Mouse (Mus musculus) stomach, embryonic 15.5 days (tissue): ENCODE data around the gene Zfp146. TPM values are rescaled to one million over a fixed set of nuclear protein-coding genes. Genes with fewer than 3 reads are reported as not detected.

Source experiments
- ATAC-seq: fragments of 200-750 bp; cut with Nextera tagmentation; 2 replicates; pipeline ENCODE4 v1.8.0; 2017; ENCODE audit warnings: low read depth, moderate number of reproducible peaks, moderate TSS enrichment; ENCODE audit not compliant: insufficient read depth, low FRiP score
- H3K27ac ChIP-seq: fragments of 300-500 bp; sonication (generic); 2 replicates; pipeline ENCODE4 v1.5.1; 2015; ENCODE audit warnings: mild to moderate bottlenecking, inconsistent platforms
- H3K27me3 ChIP-seq: fragments of 300-500 bp; sonication (generic); replicated peaks from 2 replicates; pipeline ENCODE4 v1.6.1; 2015; ENCODE audit warnings: inconsistent platforms
- H3K36me3 ChIP-seq: fragments of 300-500 bp; sonication (generic); 2 replicates; pipeline ENCODE4 v1.6.1; 2015; ENCODE audit warnings: inconsistent platforms
- H3K4me1 ChIP-seq: fragments of 300-500 bp; sonication (generic); 2 replicates; pipeline ENCODE4 v1.6.1; 2015; ENCODE audit warnings: inconsistent platforms
- H3K4me2 ChIP-seq: fragments of 300-500 bp; sonication (generic); 2 replicates; pipeline ENCODE4 v1.6.1; 2015; ENCODE audit warnings: mild to moderate bottlenecking, inconsistent platforms
- H3K4me3 ChIP-seq: fragments of 300-500 bp; sonication (generic); replicated peaks from 2 replicates; pipeline ENCODE4 v1.5.1; 2015; ENCODE audit warnings: inconsistent platforms
- H3K9ac ChIP-seq: fragments of 300-500 bp; sonication (generic); 2 replicates; pipeline ENCODE4 v1.6.1; 2015; ENCODE audit warnings: inconsistent platforms
- H3K9me3 ChIP-seq: fragments of 300-500 bp; sonication (generic); 2 replicates; pipeline ENCODE4 v1.6.1; 2016; ENCODE audit warnings: inconsistent platforms
- WGBS: fragments of 180-500 bp; shearing (Covaris S2); methylation state at CpG from one replicate; pipeline ENCODE4 v1.1.7; 2015; 5-methylcytosine and 5-hydroxymethylcytosine counted together
- polyA plus RNA-seq: library from polyadenylated mRNA; unstranded; fragments of >200 nt; fragmentation: Nextera tagmentation; extraction: Ambion mirVana; gene quantifications from 2 replicates; pipeline ENCODE4 v1.2.1, GENCODE M21; 2015

The Zfp146 gene
- polyA plus RNA-seq, 1 experiment from 2014 or later, result 15.0 TPM

DNA sequence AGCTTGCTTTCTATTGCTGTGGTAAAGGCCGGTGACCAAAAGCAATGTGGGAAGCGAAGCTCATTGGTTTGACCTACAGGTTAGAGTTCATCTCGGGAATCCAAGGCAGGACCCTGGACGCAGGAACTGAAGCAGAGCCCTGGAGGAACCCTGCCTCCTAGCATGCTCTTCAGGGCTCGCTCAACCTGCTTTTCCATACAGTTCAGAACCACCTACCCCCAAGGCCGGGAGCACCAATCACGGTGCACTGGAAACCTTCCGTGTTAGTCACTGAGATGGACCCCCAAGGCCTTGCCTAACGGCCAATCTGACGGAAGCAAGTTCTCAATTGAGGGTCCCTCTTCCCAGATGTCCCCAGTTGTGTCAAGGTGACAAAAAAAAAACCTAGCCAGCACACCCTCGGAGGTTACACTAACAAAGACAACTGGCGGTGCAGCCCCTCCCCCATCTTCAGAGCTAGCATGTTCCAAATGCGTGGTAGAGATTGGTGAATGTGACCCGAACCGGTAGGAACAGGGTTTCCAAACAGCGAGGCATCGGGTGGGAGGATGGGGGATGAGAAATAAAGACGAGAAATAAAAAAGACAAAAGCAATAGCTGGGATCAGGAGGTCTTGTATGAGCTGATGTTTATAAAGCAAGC, 30.1 kb upstream of the Zfp146 start:
- Histone ChIP-seq H3K9ac (no peak overlapping the region), H3K4me3 (no peak overlapping the region), H3K4me1 (peaks cover 14% of the 10 kb centered on the region), H3K27ac (no peak overlapping the region), H3K4me2 (no peak overlapping the region), H3K36me3 (no peaks in the 10 kb centered on the region), H3K27me3 (no peaks in the 10 kb centered on the region), H3K9me3 (no peaks in the 10 kb centered on the region)
- 69% methylated on average over 18 of the region's 18 CpGs for WGBS
- ATAC-seq, result no peak

DNA sequence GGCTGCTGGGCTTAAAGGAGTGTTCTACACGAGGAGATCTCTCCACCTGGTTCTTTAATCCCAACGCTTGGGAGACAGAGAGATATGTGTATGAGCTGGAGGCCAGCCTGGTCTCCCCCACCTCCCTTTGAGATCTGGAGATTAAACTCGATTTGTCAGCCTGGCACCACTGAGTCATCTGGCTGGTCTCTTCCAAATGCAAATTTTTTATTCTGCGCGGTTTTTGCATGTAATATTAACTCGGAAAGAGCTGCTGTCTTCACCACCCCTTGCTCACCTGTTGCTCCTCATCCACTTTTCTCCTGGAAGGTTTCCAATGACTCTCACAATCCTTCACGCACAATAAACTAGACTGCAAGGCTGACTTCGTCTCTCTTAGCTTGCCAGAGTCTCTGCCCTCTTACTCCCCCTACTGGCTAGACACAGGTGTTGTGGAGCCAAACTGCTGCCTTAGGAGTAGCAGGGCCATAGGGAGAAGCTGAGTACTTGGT, 29.0 kb upstream of the Zfp146 start, which contains the start of gene Capns1:
Gene Capns1 (minus strand): TSS at position 331 of the 491 bp plus-strand sequence.
- no peaks in the 10 kb centered on the region for H3K9me3 ChIP-seq
- no peaks in the 10 kb centered on the region for H3K36me3 ChIP-seq
- H3K4me1 ChIP-seq, result peaks cover 15% of the 10 kb centered on the region
- H3K9ac ChIP-seq, result no peak within 1 kb of the TSS
- 0 out of 2 replicates have a peak within 1 kb of the TSS, but pooled peaks have one; percentile 5 for H3K4me3 ChIP-seq
- H3K27me3 ChIP-seq, result no peaks in the 10 kb centered on the region
- 0 out of 2 replicates have a peak within 1 kb of the TSS, but pooled peaks have one; percentile 44 for H3K27ac ChIP-seq
- ATAC-seq, result no peak
- WGBS, result 8% methylated on average over 8 of the region's 8 CpGs
- 0 out of 2 replicates have a peak within 1 kb of the TSS, but pooled peaks have one; percentile 14 for H3K4me2 ChIP-seq

DNA sequence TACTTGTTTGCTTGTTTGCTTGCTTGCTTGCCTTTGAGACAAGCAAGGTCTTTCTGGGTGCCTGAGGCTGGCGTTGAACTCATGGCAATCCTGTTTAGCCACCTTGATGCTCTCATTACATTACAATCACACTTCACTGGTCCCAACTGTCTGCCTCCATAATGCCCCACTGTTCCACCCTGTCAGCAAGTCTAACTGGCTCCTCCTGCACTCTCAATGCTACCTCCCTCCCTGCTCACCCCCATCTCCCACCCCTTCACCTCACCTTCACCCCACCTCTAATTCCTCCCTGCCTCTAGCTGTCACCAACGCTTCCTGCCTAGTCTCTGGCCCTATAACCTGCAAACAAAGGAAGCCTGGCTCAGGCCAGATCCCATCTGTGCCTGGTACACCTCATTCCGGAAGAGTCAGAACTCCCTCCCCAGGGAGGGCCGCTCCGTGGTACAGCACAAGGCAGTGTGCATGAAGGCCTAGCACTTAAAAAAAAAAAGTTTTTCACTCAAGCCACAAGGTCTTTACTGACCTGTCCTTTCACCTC, 28.1 kb upstream of the Zfp146 start:
- Histone ChIP-seq H3K4me3 (no peak overlapping the region), H3K4me1 (peaks cover 23% of the 10 kb centered on the region), H3K4me2 (no peak overlapping the region), H3K36me3 (no peaks in the 10 kb centered on the region), H3K27me3 (no peaks in the 10 kb centered on the region), H3K27ac (0 out of 2 replicates have a peak overlapping the region, but pooled peaks have one; percentile 44), H3K9ac (no peak overlapping the region), H3K9me3 (no peaks in the 10 kb centered on the region)
- no peak for ATAC-seq
- 45% methylated on average over 5 of the region's 5 CpGs for WGBS

DNA sequence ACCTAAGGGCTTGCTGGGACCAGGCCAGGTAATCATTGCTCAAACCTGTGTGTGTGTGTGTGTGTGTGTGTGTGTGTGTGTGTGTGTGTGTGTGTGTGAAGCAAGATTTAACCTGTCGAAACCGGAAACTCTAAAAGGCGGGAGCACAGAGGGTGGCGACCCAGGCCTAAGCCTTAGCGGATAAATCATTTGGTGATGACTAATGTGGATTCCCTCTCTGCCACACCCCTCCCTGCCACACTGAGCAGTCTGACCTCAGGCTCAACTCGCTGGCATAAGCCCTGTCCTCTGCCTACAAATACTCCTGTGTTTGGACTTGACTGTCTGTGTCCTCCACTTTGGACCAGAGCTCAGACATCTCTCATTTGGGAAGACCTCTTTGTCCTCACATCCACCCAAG, 26.6 kb upstream of the Zfp146 start:
- no peaks in the 10 kb centered on the region for H3K27me3 ChIP-seq
- H3K4me1 ChIP-seq, result peaks cover 25% of the 10 kb centered on the region
- H3K9ac ChIP-seq, result no peak overlapping the region
- H3K9me3 ChIP-seq, result no peaks in the 10 kb centered on the region
- no peak for ATAC-seq
- H3K27ac ChIP-seq, result peak overlapping the region; percentile 28
- peaks cover 13% of the 10 kb centered on the region; the same call in 1 of the 2 replicates for H3K36me3 ChIP-seq
- H3K4me3 ChIP-seq, result no peak overlapping the region
- 41% methylated on average over 6 of the region's 6 CpGs for WGBS
- no peak overlapping the region for H3K4me2 ChIP-seq

DNA sequence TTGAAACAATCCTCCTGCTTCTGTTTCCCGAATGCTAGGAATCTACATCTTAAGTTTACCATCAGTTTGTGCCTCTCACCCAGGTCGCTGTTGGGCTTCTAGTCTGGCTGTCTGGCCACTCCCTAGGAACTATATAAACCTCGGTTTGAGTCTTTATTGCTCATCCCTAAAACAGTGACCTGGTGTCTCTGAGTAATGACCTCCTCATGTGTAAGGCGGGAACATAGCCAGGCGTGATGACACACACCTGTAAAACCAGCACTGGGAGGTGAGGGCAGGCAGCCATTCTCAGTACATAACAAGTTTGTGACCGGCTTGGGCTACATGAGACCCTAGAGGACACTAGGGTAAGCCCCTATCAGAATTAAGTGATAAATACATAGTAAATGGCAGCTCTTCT, 25.9 kb upstream of the Zfp146 start:
- H3K27me3 ChIP-seq, result no peaks in the 10 kb centered on the region
- H3K9ac ChIP-seq, result no peak overlapping the region
- peaks cover 15% of the 10 kb centered on the region for H3K36me3 ChIP-seq
- no peak for ATAC-seq
- H3K4me2 ChIP-seq, result peak overlapping the region; percentile 68; the same call in 1 of the 2 replicates
- no peak overlapping the region for H3K4me3 ChIP-seq
- H3K9me3 ChIP-seq, result no peaks in the 10 kb centered on the region
- H3K4me1 ChIP-seq, result peaks cover 25% of the 10 kb centered on the region
- peak overlapping the region; percentile 10; the same call in 1 of the 2 replicates for H3K27ac ChIP-seq
- WGBS, result 66% methylated on average over 6 of the region's 6 CpGs

DNA sequence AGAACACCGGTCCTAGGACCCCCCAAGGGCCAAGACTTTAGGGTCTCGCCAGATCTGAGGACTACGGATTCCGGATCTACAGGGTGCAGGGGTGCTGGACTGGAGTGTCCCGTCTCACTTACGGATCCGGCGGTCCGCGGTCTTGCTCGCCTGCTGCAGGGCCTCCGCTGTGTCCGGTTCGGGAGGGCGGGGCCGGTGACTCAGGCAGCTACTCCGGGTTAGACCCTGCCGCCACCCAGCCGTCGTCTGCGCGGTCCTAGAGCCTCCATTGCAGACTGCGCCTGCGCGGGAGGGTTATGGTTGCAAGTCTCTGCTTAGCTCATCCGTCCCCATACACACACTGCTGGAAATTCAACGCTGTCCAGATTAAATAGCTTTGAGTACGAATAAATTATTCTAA, 25.3 kb upstream of the Zfp146 start:
- peak; percentile 87 for ATAC-seq
- Histone ChIP-seq H3K4me1 (peaks cover 25% of the 10 kb centered on the region), H3K4me3 (peak overlapping the region; percentile 86), H3K27me3 (no peaks in the 10 kb centered on the region), H3K9me3 (no peaks in the 10 kb centered on the region), H3K36me3 (peaks cover 21% of the 10 kb centered on the region), H3K4me2 (peak overlapping the region; percentile 68), H3K27ac (peak overlapping the region; percentile 94), H3K9ac (peak overlapping the region; percentile 90)
- under 1% methylated on average over 28 of the region's 28 CpGs for WGBS

DNA sequence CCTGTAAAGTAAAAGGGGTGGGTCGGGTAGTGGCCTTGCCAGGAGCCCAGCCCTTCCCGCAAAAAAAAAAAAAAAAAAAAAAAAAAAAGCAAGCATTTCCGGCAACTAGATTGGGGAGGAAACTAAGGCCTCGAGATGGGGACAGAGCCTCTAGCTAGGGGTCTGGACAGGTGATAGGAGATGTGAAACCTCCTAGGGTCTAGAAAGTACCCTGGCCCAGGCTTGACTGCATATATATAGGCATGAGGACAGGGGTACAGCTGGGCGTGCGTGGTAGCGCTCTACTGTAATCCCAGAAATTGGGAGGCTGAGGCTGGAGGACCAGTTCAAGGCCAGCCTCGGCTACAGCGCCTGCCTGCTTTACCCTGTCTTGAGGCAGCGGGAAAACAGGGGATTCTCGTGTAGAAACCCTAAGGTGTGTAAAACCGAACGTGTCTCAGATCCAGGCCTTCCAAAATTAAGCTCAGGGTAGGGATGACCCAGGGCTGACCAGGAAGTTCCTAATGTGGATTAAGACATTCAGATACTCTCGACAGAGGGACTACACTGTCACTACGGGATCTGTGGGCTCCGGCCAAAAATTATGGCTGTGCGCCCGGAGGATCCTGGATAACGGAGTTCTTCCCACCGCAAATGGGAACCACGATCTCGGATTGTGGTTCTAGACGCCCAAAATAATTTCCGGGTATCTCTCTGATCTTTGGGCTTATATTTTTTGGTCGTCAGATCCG, 24.7 kb upstream of the Zfp146 start:
- under 1% methylated on average over 26 of the region's 26 CpGs for WGBS
- H3K4me1 ChIP-seq, result peaks cover 25% of the 10 kb centered on the region
- peak overlapping the region; percentile 68 for H3K4me2 ChIP-seq
- H3K36me3 ChIP-seq, result peaks cover 22% of the 10 kb centered on the region
- peak; percentile 19; the same call in 1 of the 2 replicates for ATAC-seq
- peak overlapping the region; percentile 86 for H3K4me3 ChIP-seq
- H3K27me3 ChIP-seq, result no peaks in the 10 kb centered on the region
- H3K27ac ChIP-seq, result peak overlapping the region; percentile 94
- no peaks in the 10 kb centered on the region for H3K9me3 ChIP-seq
- peak overlapping the region; percentile 90 for H3K9ac ChIP-seq

DNA sequence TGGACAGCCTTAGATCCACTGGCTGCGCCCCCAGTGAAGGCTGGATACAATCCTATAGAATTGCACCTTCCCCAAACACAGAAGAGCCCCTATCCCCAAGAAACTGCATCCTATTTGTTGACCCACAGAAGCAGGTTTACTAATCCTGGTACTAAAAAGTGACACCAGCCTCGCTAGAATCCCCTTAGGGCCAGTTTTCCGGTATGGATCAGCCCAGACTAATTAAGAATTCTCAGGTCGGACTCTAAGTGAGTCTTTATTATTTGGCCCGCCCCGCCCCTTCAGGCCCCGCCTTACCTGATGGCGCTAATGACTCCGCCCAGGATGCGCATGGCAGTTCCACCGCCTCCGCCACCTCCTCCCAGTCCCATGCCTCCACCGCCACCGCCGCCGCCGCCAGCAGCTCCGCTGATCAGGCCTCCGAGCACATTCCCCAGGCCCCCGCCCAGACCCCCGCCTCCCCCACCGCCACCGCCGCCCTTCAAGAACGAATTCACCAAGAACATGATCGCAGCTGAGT, 24.1 kb upstream of the Zfp146 start:
- WGBS, result 2% methylated on average over 25 of the region's 26 CpGs
- H3K4me3 ChIP-seq, result peak overlapping the region; percentile 86
- H3K4me2 ChIP-seq, result peak overlapping the region; percentile 68
- H3K9me3 ChIP-seq, result no peaks in the 10 kb centered on the region
- H3K9ac ChIP-seq, result peak overlapping the region; percentile 19; the same call in 1 of the 2 replicates
- H3K27me3 ChIP-seq, result no peaks in the 10 kb centered on the region
- H3K27ac ChIP-seq, result peak overlapping the region; percentile 94
- H3K36me3 ChIP-seq, result peaks cover 27% of the 10 kb centered on the region
- H3K4me1 ChIP-seq, result peaks cover 25% of the 10 kb centered on the region
- peak; percentile 69 for ATAC-seq

DNA sequence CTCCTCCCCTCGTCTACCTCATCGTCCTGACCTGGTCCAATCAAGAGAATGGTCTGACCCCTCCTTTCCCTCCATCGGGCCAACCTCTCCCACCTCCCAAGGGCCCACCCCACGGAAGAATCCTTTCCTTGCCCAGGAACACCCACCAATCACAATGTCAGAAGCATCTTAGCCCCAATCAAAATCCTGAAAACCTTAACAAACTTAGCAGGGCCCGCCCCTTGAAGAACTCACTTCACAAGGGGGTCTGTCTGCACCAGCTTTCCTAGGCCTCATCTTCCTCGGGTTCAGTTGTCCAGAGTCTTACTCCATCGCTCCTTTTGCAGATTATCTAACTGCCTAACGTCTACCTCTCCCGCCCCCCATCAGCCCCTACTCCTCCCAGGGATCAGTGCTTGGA, 23.5 kb upstream of the Zfp146 start:
- ATAC-seq, result no peak

DNA sequence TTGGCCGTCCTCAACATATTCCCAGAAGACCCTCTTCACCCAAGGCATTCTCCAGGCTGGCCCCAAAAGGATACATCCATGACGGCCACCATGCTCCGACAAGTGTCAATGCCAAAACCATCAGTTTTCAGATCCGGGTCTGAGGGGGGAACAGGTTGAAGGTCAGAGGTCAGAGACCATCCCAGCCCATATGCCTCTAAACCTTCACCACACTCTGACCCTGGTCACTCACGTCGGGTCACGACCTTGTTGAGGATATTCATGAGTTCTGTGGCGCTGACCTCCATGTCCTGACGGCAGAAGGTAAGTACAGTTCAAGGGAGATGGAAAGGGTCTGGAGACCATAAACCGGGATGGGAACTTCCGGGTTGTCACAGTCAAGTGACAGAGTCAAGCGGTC, 22.5 kb upstream of the Zfp146 start:
- no peak for ATAC-seq
- H3K4me3 ChIP-seq, result no peak overlapping the region
- H3K9ac ChIP-seq, result no peak overlapping the region
- no peak overlapping the region for H3K4me2 ChIP-seq
- peaks cover 38% of the 10 kb centered on the region for H3K36me3 ChIP-seq
- H3K9me3 ChIP-seq, result no peaks in the 10 kb centered on the region
- 86% methylated on average over 12 of the region's 12 CpGs for WGBS
- no peaks in the 10 kb centered on the region for H3K27me3 ChIP-seq
- H3K4me1 ChIP-seq, result peaks cover 19% of the 10 kb centered on the region
- H3K27ac ChIP-seq, result no peak overlapping the region

More for the DNA sequence above, 23.5 kb upstream of the Zfp146 start:
- Histone ChIP-seq H3K9ac (no peak overlapping the region), H3K4me1 (peaks cover 22% of the 10 kb centered on the region), H3K9me3 (no peaks in the 10 kb centered on the region), H3K36me3 (peaks cover 32% of the 10 kb centered on the region), H3K4me2 (peak overlapping the region; percentile 68), H3K27me3 (no peaks in the 10 kb centered on the region), H3K4me3 (peak overlapping the region; percentile 86), H3K27ac (peak overlapping the region; percentile 94; the same call in 1 of the 2 replicates)
- 31% methylated on average over 9 of the region's 9 CpGs for WGBS

DNA sequence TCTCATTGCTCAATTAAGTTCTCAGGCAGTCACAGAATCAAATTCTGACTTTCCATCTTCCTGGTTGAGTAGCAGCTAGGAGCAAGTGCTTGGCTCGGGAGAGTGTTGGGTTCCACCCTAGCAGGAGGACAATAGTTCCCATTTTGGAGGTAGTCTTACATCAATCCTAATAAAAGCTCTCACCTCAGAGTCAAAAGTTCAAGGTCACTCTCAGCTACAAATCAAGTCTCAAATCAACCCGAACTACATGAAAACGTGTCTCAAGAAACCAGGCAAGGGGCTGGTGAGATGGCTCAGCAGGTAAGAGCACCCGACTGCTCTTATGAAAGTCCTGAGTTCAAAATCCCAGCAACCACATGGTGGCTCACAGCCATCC, 19.6 kb upstream of the Zfp146 start:
- H3K27ac ChIP-seq, result no peak overlapping the region
- peaks cover 50% of the 10 kb centered on the region for H3K36me3 ChIP-seq
- no peaks in the 10 kb centered on the region for H3K27me3 ChIP-seq
- H3K4me3 ChIP-seq, result no peak overlapping the region
- no peaks in the 10 kb centered on the region for H3K9me3 ChIP-seq
- H3K9ac ChIP-seq, result no peak overlapping the region
- peaks cover 18% of the 10 kb centered on the region for H3K4me1 ChIP-seq
- no peak overlapping the region for H3K4me2 ChIP-seq
- no peak for ATAC-seq
- WGBS, result 82% methylated on average over 4 of the region's 4 CpGs
